Mouse (Mus musculus): ENCODE data around the gene Ddx11. TPM values are rescaled to one million over a fixed set of nuclear protein-coding genes. Genes with fewer than 3 reads are reported as not detected.
"Not testable (repeated sequence)": the region's sequence is repeated elsewhere in the genome, so short reads cannot be mapped to it uniquely, and the experiment has no call there.

Ddx11 gene
- polyA plus RNA-seq, 1 experiment from 2014 or later = 16.9 TPM

DNA sequence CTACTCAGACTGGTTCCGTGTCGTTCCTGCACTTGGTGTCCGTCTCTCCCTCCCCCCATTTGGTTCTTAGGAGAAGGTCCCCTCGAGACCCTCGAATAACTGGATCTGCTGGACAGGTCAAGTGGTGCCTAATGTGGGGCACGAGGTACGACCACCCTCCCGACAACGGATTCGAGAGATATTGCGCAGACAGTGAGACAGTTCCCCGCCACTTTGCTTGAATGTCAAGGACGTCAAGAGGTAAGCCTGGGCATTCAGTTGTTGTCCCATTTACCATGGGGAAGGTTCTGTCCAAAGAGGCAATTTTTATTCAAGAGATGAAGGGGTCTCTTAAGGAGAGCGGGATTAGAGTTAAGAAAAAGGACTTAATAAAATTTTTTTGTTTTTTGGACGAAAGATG, 47.7 kb downstream of the Ddx11 start:
- not testable (repeated sequence) for H3K9me3 ChIP-seq (replicated peaks); ATAC-seq (ENCODE audit: insufficient number of reproducible peaks, low FRiP score, low TSS enrichment, low read depth); H3K36me3 ChIP-seq; H3K27ac ChIP-seq (replicated peaks); H3K4me2 ChIP-seq (replicated peaks); H3K27me3 ChIP-seq; H3K4me3 ChIP-seq (replicated peaks); H3K9ac ChIP-seq; H3K4me1 ChIP-seq
- 92% methylated on average over 15 of the region's 15 CpGs for WGBS

- Histone ChIP-seq H3K36me3 (no peaks in the 10 kb centered on the region), H3K27ac (replicated peaks) (no peak overlapping the region), H3K9ac (no peak overlapping the region), H3K4me1 (no peaks in the 10 kb centered on the region), H3K4me3 (replicated peaks) (no peak overlapping the region), H3K27me3 (no peaks in the 10 kb centered on the region), H3K4me2 (replicated peaks) (no peak overlapping the region), H3K9me3 (replicated peaks) (no peaks in the 10 kb centered on the region)
- 85% methylated on average over 8 of the region's 8 CpGs for WGBS
- ATAC-seq (ENCODE audit: insufficient number of reproducible peaks, low FRiP score, low TSS enrichment, low read depth) = no peak
These were observed 67.3 kb downstream of the Ddx11 start for GRCm38 (mm10) chr17:66190577-66190976.

DNA sequence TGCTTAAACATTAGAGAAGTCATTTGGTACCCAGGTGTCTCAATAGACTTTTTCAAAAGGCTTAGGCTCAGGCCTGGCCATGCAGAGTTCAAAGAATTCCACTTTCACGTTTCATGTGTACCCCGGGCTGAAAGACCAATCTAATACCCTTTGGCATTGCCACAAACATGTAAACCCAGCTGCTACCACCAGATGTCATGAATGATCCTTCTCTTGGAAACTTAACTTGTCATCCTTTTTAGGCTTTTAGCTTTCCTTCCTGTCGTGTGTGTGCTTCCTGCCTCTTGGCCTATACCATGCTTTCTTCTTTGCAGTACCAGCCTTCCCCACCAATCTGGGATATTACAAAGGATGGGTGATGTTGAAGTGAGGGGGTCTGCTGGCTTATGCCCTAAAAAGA, 73.7 kb downstream of the Ddx11 start:
- Histone ChIP-seq H3K4me3 (replicated peaks) (no peak overlapping the region), H3K9ac (no peak overlapping the region), H3K4me2 (replicated peaks) (no peak overlapping the region), H3K9me3 (replicated peaks) (no peaks in the 10 kb centered on the region), H3K4me1 (no peaks in the 10 kb centered on the region), H3K27me3 (no peaks in the 10 kb centered on the region), H3K36me3 (no peaks in the 10 kb centered on the region), H3K27ac (replicated peaks) (no peak overlapping the region)
- ATAC-seq (ENCODE audit: insufficient number of reproducible peaks, low FRiP score, low TSS enrichment, low read depth) = no peak
- 27% methylated on average over 3 of the region's 3 CpGs for WGBS

Other genes starting within 250 kb of the Ddx11 start
- 150 and 170 TPM in 2 replicates for gene Ralbp1, start 237.7 kb upstream of the Ddx11 start, polyA plus RNA-seq (2015; fragmentation: Nextera tagmentation; extraction: Ambion mirVana)
- gene Twsg1, start 172.3 kb upstream of the Ddx11 start, polyA plus RNA-seq (2015; fragmentation: Nextera tagmentation; extraction: Ambion mirVana) = 152 and 154 TPM in 2 replicates
- gene Ankrd12, start 46.4 kb upstream of the Ddx11 start, polyA plus RNA-seq (2015; fragmentation: Nextera tagmentation; extraction: Ambion mirVana) = 29.8 and 32.9 TPM in 2 replicates
- 278 and 302 TPM in 2 replicates for gene Ndufv2, start 22.0 kb upstream of the Ddx11 start, polyA plus RNA-seq (2015; fragmentation: Nextera tagmentation; extraction: Ambion mirVana)
- 41.4 TPM in 2 replicates for gene Washc1, start 12.0 kb upstream of the Ddx11 start, polyA plus RNA-seq (2015; fragmentation: Nextera tagmentation; extraction: Ambion mirVana)

All from embryonic facial prominence, embryonic 15.5 days (tissue).